Mouse (Mus musculus): ENCODE data around the gene Cmbl. TPM values are rescaled to one million over a fixed set of nuclear protein-coding genes. Genes with fewer than 3 reads are reported as not detected.

The Cmbl gene
- 7.9 and 9.2 TPM in 2 replicates for polyA plus RNA-seq (2012; rRNA removed)

- Histone ChIP-seq H3K36me3 (ENCODE audit: control insufficient read depth, insufficient read depth, low read length) (no peaks in the 10 kb centered on the region), H3K4me3 (ENCODE audit: control insufficient read depth, insufficient read depth, low read length) (no peak within 1 kb of the TSS), H3K27ac (ENCODE audit: control insufficient read depth, insufficient read depth, low read length) (no peak within 1 kb of the TSS), H3K27me3 (ENCODE audit: control insufficient read depth, insufficient read depth, low read length) (no peaks in the 10 kb centered on the region), H3K4me1 (replicated peaks; ENCODE audit: control insufficient read depth, insufficient read depth, low read length) (no peaks in the 10 kb centered on the region; the same call in 1 of the 2 replicates)
- no peak for DNase-seq
- WGBS, result 94% methylated on average over 5 of the region's 5 CpGs
- TF ChIP-seq CTCF (IDR thresholded peaks at IDR 0.05; ENCODE audit: borderline replicate concordance, control insufficient read depth, extremely low read depth, insufficient read depth, low read length, poor library complexity) (no peak), POLR2A (IDR thresholded peaks at IDR 0.05; ENCODE audit: control insufficient read depth, extremely low read depth, insufficient read depth, low read length, poor library complexity) (no peak)
These were observed at the start of gene Cmbl for GRCm38 (mm10) chr15:31565184-31565583. Cmbl (plus strand) TSS chr15:31565389.

- Histone ChIP-seq H3K27ac (ENCODE audit: control insufficient read depth, insufficient read depth, low read length) (no peak overlapping the region), H3K4me1 (replicated peaks; ENCODE audit: control insufficient read depth, insufficient read depth, low read length) (0 out of 2 replicates have a peak, but pooled peaks cover 2% of the 10 kb centered on the region), H3K36me3 (ENCODE audit: control insufficient read depth, insufficient read depth, low read length) (no peaks in the 10 kb centered on the region), H3K4me3 (ENCODE audit: control insufficient read depth, insufficient read depth, low read length) (no peak overlapping the region), H3K27me3 (ENCODE audit: control insufficient read depth, insufficient read depth, low read length) (no peaks in the 10 kb centered on the region)
- WGBS, result 68% methylated on average over 1 of the region's 1 CpGs
- TF ChIP-seq CTCF (IDR thresholded peaks at IDR 0.05; ENCODE audit: borderline replicate concordance, control insufficient read depth, extremely low read depth, insufficient read depth, low read length, poor library complexity) (no peak), POLR2A (IDR thresholded peaks at IDR 0.05; ENCODE audit: control insufficient read depth, extremely low read depth, insufficient read depth, low read length, poor library complexity) (no peak)
- no peak for DNase-seq
These were observed 48.0 kb upstream of the Cmbl start for GRCm38 (mm10) chr15:31517186-31517585.

GRCm38 (mm10) chr15:31518371-31518770 is 46.8 kb upstream of the Cmbl start:
- no peak for DNase-seq
- Histone ChIP-seq H3K27me3 (ENCODE audit: control insufficient read depth, insufficient read depth, low read length) (no peaks in the 10 kb centered on the region), H3K27ac (ENCODE audit: control insufficient read depth, insufficient read depth, low read length) (no peak overlapping the region), H3K4me3 (ENCODE audit: control insufficient read depth, insufficient read depth, low read length) (no peak overlapping the region), H3K4me1 (replicated peaks; ENCODE audit: control insufficient read depth, insufficient read depth, low read length) (peaks cover 4% of the 10 kb centered on the region; the same call in 1 of the 2 replicates), H3K36me3 (ENCODE audit: control insufficient read depth, insufficient read depth, low read length) (no peaks in the 10 kb centered on the region)
- TF ChIP-seq CTCF (IDR thresholded peaks at IDR 0.05; ENCODE audit: borderline replicate concordance, control insufficient read depth, extremely low read depth, insufficient read depth, low read length, poor library complexity), result no peak
- TF ChIP-seq POLR2A (IDR thresholded peaks at IDR 0.05; ENCODE audit: control insufficient read depth, extremely low read depth, insufficient read depth, low read length, poor library complexity), result no peak
- 87% methylated on average over 2 of the region's 2 CpGs for WGBS

GRCm38 (mm10) chr15:31519000-31519399 is 46.2 kb upstream of the Cmbl start:
- 89% methylated on average over 5 of the region's 5 CpGs for WGBS
- H3K27ac ChIP-seq (ENCODE audit: control insufficient read depth, insufficient read depth, low read length), result no peak overlapping the region
- DNase-seq, result no peak
- no peaks in the 10 kb centered on the region for H3K27me3 ChIP-seq (ENCODE audit: control insufficient read depth, insufficient read depth, low read length)
- no peak overlapping the region for H3K4me3 ChIP-seq (ENCODE audit: control insufficient read depth, insufficient read depth, low read length)
- H3K4me1 ChIP-seq (replicated peaks; ENCODE audit: control insufficient read depth, insufficient read depth, low read length), result peaks cover 4% of the 10 kb centered on the region; the same call in 1 of the 2 replicates
- H3K36me3 ChIP-seq (ENCODE audit: control insufficient read depth, insufficient read depth, low read length), result no peaks in the 10 kb centered on the region
- TF ChIP-seq CTCF (IDR thresholded peaks at IDR 0.05; ENCODE audit: borderline replicate concordance, control insufficient read depth, extremely low read depth, insufficient read depth, low read length, poor library complexity) (no peak), POLR2A (IDR thresholded peaks at IDR 0.05; ENCODE audit: control insufficient read depth, extremely low read depth, insufficient read depth, low read length, poor library complexity) (no peak)

GRCm38 (mm10) chr15:31526463-31526862 is 38.7 kb upstream of the Cmbl start:
- Histone ChIP-seq H3K4me3 (ENCODE audit: control insufficient read depth, insufficient read depth, low read length) (no peak overlapping the region), H3K27ac (ENCODE audit: control insufficient read depth, insufficient read depth, low read length) (no peak overlapping the region), H3K4me1 (replicated peaks; ENCODE audit: control insufficient read depth, insufficient read depth, low read length) (peaks cover 7% of the 10 kb centered on the region; the same call in 1 of the 2 replicates), H3K36me3 (ENCODE audit: control insufficient read depth, insufficient read depth, low read length) (no peaks in the 10 kb centered on the region), H3K27me3 (ENCODE audit: control insufficient read depth, insufficient read depth, low read length) (no peaks in the 10 kb centered on the region)
- WGBS, result 96% methylated on average over 1 of the region's 1 CpGs
- no peak for TF ChIP-seq CTCF (IDR thresholded peaks at IDR 0.05; ENCODE audit: borderline replicate concordance, control insufficient read depth, extremely low read depth, insufficient read depth, low read length, poor library complexity)
- TF ChIP-seq POLR2A (IDR thresholded peaks at IDR 0.05; ENCODE audit: control insufficient read depth, extremely low read depth, insufficient read depth, low read length, poor library complexity), result no peak
- DNase-seq, result no peak

GRCm38 (mm10) chr15:31528477-31528876 is 36.7 kb upstream of the Cmbl start:
- 85% methylated on average over 4 of the region's 4 CpGs for WGBS
- H3K27ac ChIP-seq (ENCODE audit: control insufficient read depth, insufficient read depth, low read length), result no peak overlapping the region
- TF ChIP-seq POLR2A (IDR thresholded peaks at IDR 0.05; ENCODE audit: control insufficient read depth, extremely low read depth, insufficient read depth, low read length, poor library complexity), result no peak
- no peak for TF ChIP-seq CTCF (IDR thresholded peaks at IDR 0.05; ENCODE audit: borderline replicate concordance, control insufficient read depth, extremely low read depth, insufficient read depth, low read length, poor library complexity)
- H3K4me1 ChIP-seq (replicated peaks; ENCODE audit: control insufficient read depth, insufficient read depth, low read length), result peaks cover 9% of the 10 kb centered on the region; the same call in 1 of the 2 replicates
- no peak for DNase-seq
- H3K4me3 ChIP-seq (ENCODE audit: control insufficient read depth, insufficient read depth, low read length), result no peak overlapping the region
- no peaks in the 10 kb centered on the region for H3K27me3 ChIP-seq (ENCODE audit: control insufficient read depth, insufficient read depth, low read length)
- H3K36me3 ChIP-seq (ENCODE audit: control insufficient read depth, insufficient read depth, low read length), result no peaks in the 10 kb centered on the region

- Histone ChIP-seq H3K4me3 (ENCODE audit: control insufficient read depth, insufficient read depth, low read length) (no peak overlapping the region), H3K4me1 (replicated peaks; ENCODE audit: control insufficient read depth, insufficient read depth, low read length) (peaks cover 9% of the 10 kb centered on the region; the same call in 1 of the 2 replicates), H3K27ac (ENCODE audit: control insufficient read depth, insufficient read depth, low read length) (no peak overlapping the region), H3K27me3 (ENCODE audit: control insufficient read depth, insufficient read depth, low read length) (no peaks in the 10 kb centered on the region), H3K36me3 (ENCODE audit: control insufficient read depth, insufficient read depth, low read length) (no peaks in the 10 kb centered on the region)
- no peak for DNase-seq
- WGBS, result 27% methylated on average over 6 of the region's 6 CpGs
- no peak for TF ChIP-seq CTCF (IDR thresholded peaks at IDR 0.05; ENCODE audit: borderline replicate concordance, control insufficient read depth, extremely low read depth, insufficient read depth, low read length, poor library complexity)
These were observed 36.1 kb upstream of the Cmbl start for GRCm38 (mm10) chr15:31529103-31529502.

Data from thymus, adult 2 months (tissue).